Mouse (Mus musculus): ENCODE data around the gene Stx1a.

DNA sequence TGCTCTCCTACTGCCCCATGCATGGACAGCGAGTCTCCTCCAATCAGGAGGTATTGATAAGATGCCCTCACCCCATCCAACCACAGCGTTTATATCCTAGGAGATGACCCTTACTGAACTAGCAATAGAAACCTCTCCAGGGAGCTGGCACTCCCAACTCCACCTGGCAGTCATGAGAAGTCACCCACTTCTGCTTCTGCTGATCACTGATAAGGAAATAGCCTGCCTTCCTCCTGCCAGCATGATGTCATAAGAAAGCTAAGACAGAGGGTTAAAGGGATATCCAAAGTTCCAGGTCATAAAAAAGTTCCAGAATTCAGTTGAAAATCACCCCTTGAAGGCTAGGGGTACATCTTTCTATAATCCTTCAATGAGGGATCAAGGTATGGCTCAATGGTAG is 47.1 kb upstream of the Stx1a start:
- no peak for TF ChIP-seq POLR2A (IDR thresholded peaks at IDR 0.05; ENCODE audit: low read depth, low read length)
- no peak for TF ChIP-seq CTCF (IDR thresholded peaks at IDR 0.05; ENCODE audit: extremely low read depth, insufficient read length, insufficient replicate concordance, low read depth, low read length)
